Mouse (Mus musculus): ENCODE data around the gene Olfr1371.
"Not testable (repeated sequence)": the region's sequence is repeated elsewhere in the genome, so short reads cannot be mapped to it uniquely, and the experiment has no call there.

Gene Olfr1371

GRCm38 (mm10) chr11:52227053-52227452 lies 13.3 kb upstream of the Olfr1371 start:
- intact Hi-C loops (cut with DNase I), result loop anchor here (10.0 kb wide), 1 partner anchor 412 kb away; no protein-coding TSS in a partner anchor

- intact Hi-C loops (cut with DNase I), result loop anchor here (10.0 kb wide), 1 partner anchor 411 kb away; no protein-coding TSS in a partner anchor
Measured at GRCm38 (mm10) chr11:52225986-52226599, 12.3 kb upstream of the Olfr1371 start.

- intact Hi-C loops (cut with DNase I), result loop anchor here (2.0 to 10.0 kb wide), 3 partner anchors 82 to 409 kb away; no protein-coding TSS in a partner anchor
Measured at GRCm38 (mm10) chr11:52223968-52224682, 10.3 kb upstream of the Olfr1371 start.

- intact Hi-C loops (cut with DNase I), result loop anchor here (2.0 to 10.0 kb wide), 3 partner anchors 81 to 408 kb away; no protein-coding TSS in a partner anchor
Measured at GRCm38 (mm10) chr11:52222891-52223290, 9.1 kb upstream of the Olfr1371 start.

- intact Hi-C loops (cut with DNase I), result loop anchor here (2.0 to 10.0 kb wide), 3 partner anchors 80 to 407 kb away; no protein-coding TSS in a partner anchor
Measured at GRCm38 (mm10) chr11:52221921-52222320, 8.1 kb upstream of the Olfr1371 start.

- intact Hi-C loops (cut with DNase I), result loop anchor here (5.0 to 10.0 kb wide), 2 partner anchors 78 to 405 kb away; no protein-coding TSS in a partner anchor
Measured at GRCm38 (mm10) chr11:52220282-52220681, 6.5 kb upstream of the Olfr1371 start.

GRCm38 (mm10) chr11:52196496-52197023 lies 17.2 kb downstream of the Olfr1371 start:
- intact Hi-C loops (cut with DNase I), result not testable (repeated sequence)

- intact Hi-C loops (cut with DNase I), result loop anchor here (10.0 kb wide), 1 partner anchor 136 kb away; no protein-coding TSS in a partner anchor
Measured at GRCm38 (mm10) chr11:52180651-52181050, 33.1 kb downstream of the Olfr1371 start.

- intact Hi-C loops (cut with DNase I), result loop anchor here (10.0 kb wide), 1 partner anchor 135 kb away; no protein-coding TSS in a partner anchor
Measured at GRCm38 (mm10) chr11:52179897-52180296, 33.9 kb downstream of the Olfr1371 start.

GRCm38 (mm10) chr11:52168461-52168860 lies 45.3 kb downstream of the Olfr1371 start:
- intact Hi-C loops (cut with DNase I), result no loop called here

GRCm38 (mm10) chr11:52167901-52168302 lies 45.9 kb downstream of the Olfr1371 start:
- intact Hi-C loops (cut with DNase I), result not testable (repeated sequence)

- intact Hi-C loops (cut with DNase I), result no loop called here
Measured at GRCm38 (mm10) chr11:52167126-52167525, 46.7 kb downstream of the Olfr1371 start.

- intact Hi-C loops (cut with DNase I), result no loop called here
Measured at GRCm38 (mm10) chr11:52163926-52164325, 49.9 kb downstream of the Olfr1371 start.
